Mouse (Mus musculus) midbrain, embryonic 16.5 days (tissue): ENCODE results near the gene Gmip. TPM values are rescaled to one million over a fixed set of nuclear protein-coding genes. Genes with fewer than 3 reads are reported as not detected.

Source experiments
- ATAC-seq: fragments of 200-750 bp; cut with Nextera tagmentation; 2 replicates; pipeline ENCODE4 v1.8.0; 2017; ENCODE audit warnings: moderate TSS enrichment
- H3K27ac ChIP-seq: fragments of 300-500 bp; sonication (generic); 2 replicates; pipeline ENCODE4 v1.5.1; 2014; ENCODE audit warnings: mild to moderate bottlenecking, low read length, mixed read lengths
- H3K27me3 ChIP-seq: fragments of 300-500 bp; sonication (generic); 2 replicates; pipeline ENCODE4 v1.6.1; 2014; ENCODE audit warnings: low read depth, low read length, mixed read lengths; ENCODE audit not compliant: control insufficient read depth, insufficient read depth
- H3K36me3 ChIP-seq: fragments of 300-500 bp; sonication (generic); 2 replicates; pipeline ENCODE4 v1.6.1; 2014; ENCODE audit warnings: mild to moderate bottlenecking, low read length, moderate library complexity, mixed read lengths; ENCODE audit not compliant: control insufficient read depth, insufficient read depth
- H3K4me1 ChIP-seq: fragments of 300-500 bp; sonication (generic); 2 replicates; pipeline ENCODE4 v1.6.1; 2014; ENCODE audit warnings: mild to moderate bottlenecking, low read length, mixed read lengths; ENCODE audit not compliant: control insufficient read depth, insufficient read depth
- H3K4me2 ChIP-seq: fragments of 300-500 bp; sonication (generic); 2 replicates; pipeline ENCODE4 v1.6.1; 2014; ENCODE audit warnings: mild to moderate bottlenecking, low read length, mixed read lengths
- H3K4me3 ChIP-seq: fragments of 300-500 bp; sonication (generic); 2 replicates; pipeline ENCODE4 v1.5.1; 2014; ENCODE audit warnings: low read depth, mild to moderate bottlenecking, low read length, moderate library complexity, mixed read lengths
- H3K9ac ChIP-seq: fragments of 300-500 bp; sonication (generic); 2 replicates; pipeline ENCODE4 v1.6.1; 2014; ENCODE audit warnings: low read depth, low read length, mixed read lengths
- H3K9me3 ChIP-seq: fragments of 300-500 bp; sonication (generic); replicated peaks from 2 replicates; pipeline ENCODE4 v1.6.1; 2014; ENCODE audit warnings: mild to moderate bottlenecking, low read length, mixed read lengths; ENCODE audit not compliant: control insufficient read depth, poor library complexity, severe bottlenecking
- WGBS: fragments of 180-500 bp; shearing (Covaris S2); extraction: QIAGEN DNeasy Blood & Tissue Kit; methylation state at CpG from one replicate; pipeline ENCODE4 v1.1.7; 2014; 5-methylcytosine and 5-hydroxymethylcytosine counted together
- polyA plus RNA-seq: library from polyadenylated mRNA; unstranded; fragments of >200 nt; fragmentation: Nextera tagmentation; extraction: Ambion mirVana; gene quantifications from 2 replicates; pipeline ENCODE4 v1.2.1, GENCODE M21; 2015

Gene Gmip
- polyA plus RNA-seq, 1 experiment from 2014 or later, result 42.1 TPM

DNA sequence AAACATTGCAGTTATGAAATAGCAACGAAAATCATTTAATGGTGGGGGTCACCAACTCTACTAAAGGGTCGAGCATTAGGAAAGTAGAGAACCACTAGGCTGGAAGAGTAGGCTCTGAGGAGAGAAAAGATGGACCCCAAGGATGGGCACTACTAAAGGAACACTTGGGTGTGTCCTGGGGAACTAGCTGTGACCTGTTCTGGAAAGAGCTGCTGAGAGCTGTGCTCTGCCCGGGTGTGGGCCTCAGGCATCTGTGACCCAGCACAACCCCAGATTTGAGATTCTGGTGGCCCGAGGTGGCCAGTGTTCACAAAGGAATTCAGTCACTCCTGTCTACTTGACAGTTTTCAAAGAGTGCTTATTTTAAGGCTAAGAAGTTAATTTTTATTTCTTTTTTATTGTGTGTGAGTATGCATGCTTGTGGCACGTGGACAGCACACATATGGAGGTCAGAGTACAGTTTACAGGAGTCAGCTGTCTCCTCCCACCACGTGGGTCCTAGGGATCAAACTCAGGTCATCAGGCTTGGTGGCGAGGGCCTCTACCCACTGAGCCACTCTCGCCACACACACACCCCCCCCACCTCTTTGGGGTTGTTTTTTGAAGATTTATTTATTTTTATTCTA lies 28.7 kb downstream of the Gmip start:
- Histone ChIP-seq H3K27ac (no peak overlapping the region), H3K4me2 (no peak overlapping the region), H3K4me3 (no peak overlapping the region), H3K27me3 (no peaks in the 10 kb centered on the region), H3K9ac (no peak overlapping the region), H3K36me3 (no peaks in the 10 kb centered on the region), H3K9me3 (no peaks in the 10 kb centered on the region), H3K4me1 (peaks cover 7% of the 10 kb centered on the region)
- ATAC-seq, result no peak
- 92% methylated on average over 8 of the region's 8 CpGs for WGBS

DNA sequence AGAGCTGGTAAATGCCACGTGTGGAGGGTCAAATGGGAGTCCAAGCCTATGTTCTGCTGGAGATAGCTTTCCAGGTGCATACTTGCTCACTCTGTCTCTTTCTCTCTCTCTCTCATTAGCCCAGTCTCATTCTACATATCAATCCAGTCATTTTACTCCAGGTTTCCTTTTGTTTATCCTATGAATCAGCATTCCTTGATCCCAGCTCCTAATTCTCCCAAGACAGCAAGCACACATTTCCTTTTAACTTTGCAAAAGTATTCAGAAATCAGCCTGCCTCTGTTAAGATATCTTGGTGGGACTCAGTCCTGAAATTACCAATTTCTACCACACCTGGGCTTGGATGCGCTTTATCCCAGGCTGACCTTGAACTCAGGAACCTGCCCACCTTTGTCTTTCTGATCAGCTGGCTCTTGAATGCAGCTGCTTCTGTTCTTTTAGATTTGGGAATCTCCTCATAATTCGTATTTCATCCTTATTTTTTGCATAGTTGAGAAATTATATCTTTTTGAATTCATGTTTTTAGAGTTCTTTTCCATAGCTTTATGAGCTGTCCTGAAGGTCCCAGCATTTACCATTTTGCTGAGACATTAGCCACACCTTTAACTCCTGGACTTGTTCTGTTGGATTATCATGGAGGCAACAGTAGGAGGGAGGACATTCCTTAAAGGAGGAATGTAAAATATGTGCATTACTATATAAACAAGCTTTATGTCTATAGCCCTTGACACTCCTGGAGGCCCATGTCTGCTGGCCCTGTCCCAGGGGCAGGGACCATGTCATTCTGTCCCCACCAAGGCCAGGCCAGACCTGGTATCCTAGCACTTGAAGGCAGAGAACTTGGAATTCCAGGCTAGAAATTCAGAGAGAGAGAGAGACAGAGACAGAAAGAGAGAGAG lies 38.9 kb downstream of the Gmip start:
- no peak overlapping the region for H3K27ac ChIP-seq
- no peaks in the 10 kb centered on the region for H3K9me3 ChIP-seq
- no peaks in the 10 kb centered on the region for H3K27me3 ChIP-seq
- peaks cover 3% of the 10 kb centered on the region; the same call in 1 of the 2 replicates for H3K36me3 ChIP-seq
- 77% methylated on average over 3 of the region's 3 CpGs for WGBS
- H3K9ac ChIP-seq, result no peak overlapping the region
- H3K4me2 ChIP-seq, result no peak overlapping the region
- H3K4me3 ChIP-seq, result no peak overlapping the region
- no peaks in the 10 kb centered on the region for H3K4me1 ChIP-seq
- no peak for ATAC-seq

DNA sequence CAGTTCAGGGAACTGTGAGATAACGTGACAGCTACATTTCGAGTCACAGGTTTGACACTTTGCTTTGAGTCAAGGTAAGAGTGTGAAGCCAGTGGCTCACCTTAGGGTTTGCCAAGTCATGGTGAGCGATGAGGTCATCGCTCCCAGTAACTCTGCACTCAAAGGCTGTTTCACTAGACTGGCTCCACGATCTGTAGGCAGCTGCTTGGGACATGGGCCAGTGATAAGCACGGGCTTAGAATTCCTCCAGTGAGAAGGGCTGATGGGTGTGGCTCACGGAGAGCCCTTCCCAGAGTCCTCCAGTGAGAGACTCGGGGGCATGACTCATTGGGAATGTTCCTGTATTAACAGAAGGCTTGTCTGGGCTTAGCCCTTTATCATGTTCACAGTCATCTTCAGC lies 40.5 kb downstream of the Gmip start:
- Histone ChIP-seq H3K4me2 (no peak overlapping the region), H3K4me3 (no peak overlapping the region), H3K36me3 (peaks cover 3% of the 10 kb centered on the region; the same call in 1 of the 2 replicates), H3K4me1 (no peaks in the 10 kb centered on the region), H3K9me3 (no peaks in the 10 kb centered on the region), H3K27me3 (no peaks in the 10 kb centered on the region), H3K27ac (no peak overlapping the region), H3K9ac (no peak overlapping the region)
- 91% methylated on average over 8 of the region's 8 CpGs for WGBS
- no peak for ATAC-seq

DNA sequence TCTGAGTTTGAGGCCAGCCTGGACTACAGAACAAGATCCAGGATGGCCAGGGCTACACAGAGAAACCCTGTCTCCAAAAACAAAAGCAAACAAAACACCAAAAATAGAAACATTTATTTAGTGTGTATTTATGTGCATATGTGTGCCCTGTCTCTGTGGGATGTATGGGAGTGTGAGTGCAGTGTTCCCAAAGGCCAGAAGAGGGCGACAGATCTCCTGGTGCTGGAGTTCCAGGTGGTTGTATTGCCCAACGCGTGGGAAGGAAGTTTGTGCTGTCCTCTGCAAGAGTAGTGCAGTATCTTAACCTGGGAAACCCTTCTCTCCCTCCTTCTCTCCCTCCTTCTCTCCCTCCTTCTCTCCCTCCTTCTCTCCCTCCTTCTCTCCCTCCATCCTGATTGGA lies 41.4 kb downstream of the Gmip start:
- H3K27ac ChIP-seq, result no peak overlapping the region
- no peak overlapping the region for H3K4me2 ChIP-seq
- no peaks in the 10 kb centered on the region for H3K9me3 ChIP-seq
- no peak for ATAC-seq
- H3K9ac ChIP-seq, result no peak overlapping the region
- no peaks in the 10 kb centered on the region for H3K27me3 ChIP-seq
- H3K4me1 ChIP-seq, result no peaks in the 10 kb centered on the region
- 35% methylated on average over 3 of the region's 3 CpGs for WGBS
- peaks cover 3% of the 10 kb centered on the region; the same call in 1 of the 2 replicates for H3K36me3 ChIP-seq
- H3K4me3 ChIP-seq, result no peak overlapping the region

DNA sequence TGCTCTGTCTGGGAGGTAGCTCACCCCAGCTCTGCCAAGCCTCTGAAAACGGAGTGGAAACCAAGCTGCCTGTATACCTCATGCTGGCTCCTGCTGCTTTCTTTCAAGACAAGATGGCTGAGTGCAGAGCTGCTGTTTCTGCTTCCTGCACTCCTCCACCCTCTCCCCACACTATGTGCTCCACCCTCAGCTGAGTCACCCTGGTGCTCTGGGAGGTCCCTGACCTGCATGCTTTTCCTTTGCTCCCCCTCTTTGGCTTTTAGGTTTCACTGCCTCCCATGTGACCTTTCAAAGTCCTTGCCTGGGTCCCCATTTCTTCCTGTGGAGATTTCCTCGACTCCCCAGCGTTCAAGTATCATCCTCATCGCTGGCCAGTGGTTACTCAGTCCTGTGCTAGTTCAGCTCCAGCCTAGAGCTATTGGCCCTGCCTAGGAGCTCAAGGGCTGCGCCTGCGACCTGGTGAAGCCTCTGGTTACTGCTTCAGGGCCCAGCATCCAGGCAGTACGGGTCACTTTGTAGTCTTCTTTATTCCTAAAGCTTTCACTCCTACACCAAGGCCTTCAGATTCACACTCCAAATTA lies 42.5 kb downstream of the Gmip start:
- Histone ChIP-seq H3K4me3 (no peak overlapping the region), H3K9ac (no peak overlapping the region), H3K27me3 (no peaks in the 10 kb centered on the region), H3K27ac (no peak overlapping the region), H3K4me2 (no peak overlapping the region), H3K9me3 (no peaks in the 10 kb centered on the region), H3K4me1 (no peaks in the 10 kb centered on the region), H3K36me3 (peaks cover 3% of the 10 kb centered on the region; the same call in 1 of the 2 replicates)
- ATAC-seq, result no peak
- whole genome bisulfite sequencing, result 88% methylated on average over 7 of the region's 7 CpGs

DNA sequence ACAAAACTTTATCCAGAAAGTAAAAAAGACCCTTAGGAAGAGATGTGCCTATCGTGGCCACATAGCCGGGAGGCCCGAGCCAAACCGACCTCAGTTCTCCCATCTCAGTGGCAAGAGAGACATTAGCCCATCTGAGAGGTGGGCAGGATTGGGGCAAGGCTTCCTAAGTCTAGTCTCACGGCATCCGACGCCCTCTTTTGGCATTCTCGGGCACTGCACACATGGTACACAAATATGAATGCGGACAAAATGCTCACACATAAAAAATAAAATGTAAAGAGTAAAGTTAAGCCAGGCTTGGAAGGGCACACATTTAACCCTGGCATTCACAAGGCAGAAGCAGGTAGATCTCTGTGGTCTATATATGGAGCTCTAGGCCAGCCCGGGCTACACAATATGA lies 45.4 kb downstream of the Gmip start:
- Histone ChIP-seq H3K27ac (no peak overlapping the region), H3K36me3 (no peaks in the 10 kb centered on the region), H3K27me3 (no peaks in the 10 kb centered on the region), H3K4me2 (no peak overlapping the region), H3K4me3 (no peak overlapping the region), H3K9ac (no peak overlapping the region), H3K9me3 (no peaks in the 10 kb centered on the region), H3K4me1 (no peaks in the 10 kb centered on the region)
- WGBS, result 94% methylated on average over 10 of the region's 10 CpGs
- no peak for ATAC-seq

DNA sequence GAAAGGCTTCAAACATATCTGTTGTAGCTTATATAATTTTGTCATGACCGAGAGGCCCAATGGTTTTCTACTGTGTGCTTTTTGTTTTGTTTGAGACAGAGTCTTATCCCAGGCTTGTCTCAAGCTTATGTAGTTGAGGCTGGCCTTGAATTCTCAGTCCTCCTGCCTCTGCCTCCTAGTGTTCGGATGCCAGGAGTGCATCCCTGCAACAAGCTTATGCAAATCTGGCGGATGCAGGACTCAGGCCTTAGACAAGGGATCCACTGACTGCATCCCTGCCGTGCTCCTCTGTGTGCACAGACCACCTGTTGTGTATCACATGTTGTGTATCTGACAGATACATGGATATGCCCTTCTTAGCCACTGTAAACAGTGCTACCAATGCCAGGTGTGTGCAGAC lies 52.3 kb downstream of the Gmip start:
- H3K9me3 ChIP-seq, result no peaks in the 10 kb centered on the region
- WGBS, result 52% methylated on average over 4 of the region's 4 CpGs
- no peak overlapping the region for H3K27ac ChIP-seq
- peaks cover 6% of the 10 kb centered on the region for H3K36me3 ChIP-seq
- ATAC-seq, result no peak
- H3K4me1 ChIP-seq, result no peaks in the 10 kb centered on the region
- no peak overlapping the region for H3K4me3 ChIP-seq
- no peaks in the 10 kb centered on the region for H3K27me3 ChIP-seq
- H3K4me2 ChIP-seq, result no peak overlapping the region
- H3K9ac ChIP-seq, result no peak overlapping the region

DNA sequence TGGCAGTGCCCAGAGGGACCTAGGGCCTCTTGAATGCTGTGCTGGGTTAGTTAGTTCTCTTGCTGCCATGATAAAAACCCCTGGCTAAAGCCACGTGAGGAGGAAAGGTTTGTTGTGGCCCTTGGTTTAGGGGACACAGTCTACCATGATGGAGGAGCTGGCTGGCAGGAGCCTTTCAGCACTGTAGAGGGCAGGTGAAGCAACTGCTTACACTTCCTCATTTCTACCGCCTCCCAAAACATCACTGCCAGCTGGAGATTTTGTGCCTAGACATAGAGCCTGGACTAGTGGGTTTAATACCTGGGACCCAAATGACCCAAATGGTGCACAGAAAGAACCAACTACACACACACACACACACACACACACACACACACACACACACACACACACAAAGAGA lies 52.8 kb downstream of the Gmip start:
- H3K4me2 ChIP-seq, result no peak overlapping the region
- WGBS, result 80% methylated on average over 2 of the region's 2 CpGs
- H3K36me3 ChIP-seq, result peaks cover 6% of the 10 kb centered on the region
- H3K4me3 ChIP-seq, result no peak overlapping the region
- ATAC-seq, result no peak
- H3K4me1 ChIP-seq, result no peaks in the 10 kb centered on the region
- H3K9me3 ChIP-seq, result no peaks in the 10 kb centered on the region
- H3K27me3 ChIP-seq, result no peaks in the 10 kb centered on the region
- H3K9ac ChIP-seq, result no peak overlapping the region
- H3K27ac ChIP-seq, result no peak overlapping the region
